Mouse (Mus musculus) liver, adult 2 months (tissue): ENCODE measurements around the gene Stx12.

Source experiments
- CTCF ChIP-seq: fragments of 200-500 bp; IDR thresholded peaks from 2 replicates; pipeline ENCODE4 v1.5.1; 2011; ENCODE audit warnings: low read depth, low read length, control low read depth
- POLR2A ChIP-seq: fragments of 200-500 bp; IDR thresholded peaks from 2 replicates; pipeline ENCODE4 v1.6.1; 2011; ENCODE audit warnings: low read length, control low read depth; ENCODE audit not compliant: insufficient read depth; ENCODE audit errors: extremely low read depth

DNA sequence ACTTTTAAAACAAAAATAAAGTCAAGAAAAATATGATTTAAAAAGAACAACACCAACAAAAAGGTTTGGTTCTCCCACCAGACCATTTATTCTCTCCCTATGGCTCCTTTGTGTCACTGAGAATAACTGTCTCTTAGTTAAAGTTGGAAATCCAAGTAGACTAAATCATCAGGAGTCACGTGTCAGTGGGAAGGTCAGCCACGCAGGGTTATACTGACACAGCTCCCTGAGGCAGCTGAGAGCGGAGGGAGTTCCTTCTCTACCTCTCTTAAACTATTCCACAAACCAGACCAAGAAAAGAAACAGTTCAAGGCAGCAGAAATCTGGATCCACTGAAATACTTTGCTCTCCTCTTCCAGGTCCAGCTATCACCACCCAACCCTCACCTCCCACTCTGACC, 13.2 kb downstream of the Stx12 start:
- TF ChIP-seq CTCF (no peak), POLR2A (no peak)
